Mouse (Mus musculus): ENCODE data around the gene Erc2.
"Not testable (repeated sequence)": the region's sequence is repeated elsewhere in the genome, so short reads cannot be mapped to it uniquely, and the experiment has no call there.

Erc2 gene

DNA sequence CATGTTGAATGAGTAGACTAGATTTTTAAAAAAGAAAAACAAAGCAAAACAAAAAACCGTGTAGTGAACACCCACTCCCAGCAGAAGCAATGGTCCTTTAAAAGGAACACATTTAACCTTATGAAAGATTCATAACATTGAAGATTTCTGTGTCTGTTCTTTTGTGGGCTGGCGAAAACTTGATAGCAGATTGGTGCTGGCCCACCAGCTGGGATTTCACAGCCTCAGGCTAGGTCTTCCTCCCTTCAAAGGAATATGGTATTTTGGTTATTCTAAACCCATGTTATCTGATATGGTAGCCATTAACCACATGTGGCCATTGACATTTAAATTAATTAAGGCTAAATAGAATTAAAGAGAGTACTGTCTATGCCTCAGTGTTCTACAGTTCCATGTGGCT lies 205.9 kb downstream of the Erc2 start:
- no peak for DNase-seq (ENCODE audit: low read depth, low spot score)

DNA sequence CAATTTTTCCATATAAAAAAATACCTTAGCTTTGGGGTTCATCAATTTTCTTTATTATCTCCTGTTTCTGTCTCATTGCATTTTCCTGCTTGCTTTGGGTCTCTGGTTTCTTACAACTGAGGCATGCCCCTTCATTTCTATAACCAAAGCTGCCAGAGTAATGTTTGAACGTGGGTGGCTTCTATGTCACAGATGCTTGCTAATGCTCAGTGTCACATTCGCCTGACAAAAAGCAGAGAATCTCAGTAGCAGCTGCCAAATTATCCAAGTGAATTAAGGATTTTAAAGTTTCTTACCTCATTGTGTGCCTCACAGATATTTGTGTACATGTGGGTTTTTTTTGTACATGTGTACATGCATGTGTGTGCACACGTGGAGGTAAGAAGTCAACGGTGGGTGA lies 210.0 kb downstream of the Erc2 start:
- DNase-seq (ENCODE audit: low read depth, low spot score), result no peak

DNA sequence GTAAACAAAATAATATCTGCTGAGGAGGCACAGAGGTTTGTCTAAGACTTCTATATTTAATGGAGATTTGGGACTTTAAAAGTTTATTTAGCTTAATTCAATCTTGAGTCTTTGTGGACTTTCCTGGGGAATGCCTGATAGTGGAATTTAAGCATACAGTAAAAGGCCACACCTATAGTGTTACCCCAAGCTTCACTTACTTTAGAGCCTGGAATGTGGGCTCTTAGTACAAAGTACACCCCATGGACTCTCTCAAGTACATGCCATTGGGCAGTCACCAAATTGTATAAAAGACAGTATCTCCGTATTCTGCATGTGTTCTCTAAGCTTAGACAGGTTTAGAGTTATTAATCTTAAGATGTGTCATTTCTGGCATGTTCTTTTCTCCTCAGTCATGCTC lies 213.1 kb downstream of the Erc2 start:
- DNase-seq (ENCODE audit: low read depth, low spot score), result no peak

DNA sequence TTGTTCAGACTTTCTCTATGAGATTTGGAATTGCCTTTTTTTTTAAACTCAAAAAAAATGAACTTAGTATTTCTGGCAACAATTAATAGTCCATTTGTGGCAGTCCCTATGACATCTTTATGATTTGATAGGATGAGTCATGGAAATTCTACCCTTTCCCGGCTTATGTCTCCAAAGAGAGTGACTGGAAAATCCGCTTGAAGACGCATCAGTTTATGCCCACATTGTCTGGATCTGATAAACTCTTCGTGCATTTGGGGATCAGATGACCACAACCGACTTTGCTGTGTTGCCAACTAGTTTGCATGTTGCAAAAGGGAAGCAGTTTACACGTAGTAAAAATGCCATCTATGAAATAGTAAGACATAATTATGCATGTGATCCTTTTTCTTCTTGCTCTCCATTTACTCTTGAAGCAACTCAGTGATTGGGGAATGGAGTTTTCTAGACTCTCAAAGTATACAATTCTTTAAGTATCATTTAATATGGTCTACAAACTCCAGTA lies 215.4 kb downstream of the Erc2 start:
- no peak for DNase-seq (ENCODE audit: low read depth, low spot score)

DNA sequence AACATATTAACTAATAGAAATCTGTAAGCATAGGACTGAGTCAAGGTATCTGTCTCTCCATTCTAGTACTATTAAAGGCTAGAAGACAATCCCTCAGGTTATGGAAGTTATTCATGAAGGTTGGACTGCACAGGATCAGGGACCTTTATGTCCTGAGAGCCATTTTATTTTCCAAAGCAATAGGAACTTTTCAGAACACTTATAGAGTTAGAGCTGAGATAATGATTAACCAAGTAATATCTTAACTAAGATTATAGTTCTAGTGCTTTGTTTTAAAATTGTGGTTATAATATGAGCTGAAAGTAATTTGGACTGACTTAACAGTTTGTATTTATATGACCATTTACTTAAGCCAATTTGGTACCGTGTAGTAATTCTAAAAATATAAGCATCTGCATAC lies 217.9 kb downstream of the Erc2 start:
- no peak for DNase-seq (ENCODE audit: low read depth, low spot score)

DNA sequence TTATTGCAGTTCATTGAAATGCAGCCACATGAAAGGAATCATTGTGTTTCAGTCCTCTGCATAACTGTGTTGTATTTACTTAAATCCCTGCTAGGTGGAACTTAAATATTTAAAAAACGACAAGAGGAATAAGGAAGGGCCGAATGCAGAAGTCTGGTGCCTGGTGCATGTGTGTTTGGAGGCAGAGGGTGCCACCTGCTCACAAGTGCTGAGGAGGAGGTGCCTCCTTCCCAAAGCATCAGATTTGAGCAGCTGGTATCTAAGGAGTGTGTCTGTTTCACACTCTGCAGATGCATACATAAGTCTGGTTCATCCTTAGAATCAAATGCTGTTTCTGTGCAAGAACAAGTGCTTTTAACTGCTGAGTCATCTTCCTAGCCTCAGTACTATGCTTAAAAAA lies 224.6 kb downstream of the Erc2 start:
- no peak for DNase-seq (ENCODE audit: low read depth, low spot score)

DNA sequence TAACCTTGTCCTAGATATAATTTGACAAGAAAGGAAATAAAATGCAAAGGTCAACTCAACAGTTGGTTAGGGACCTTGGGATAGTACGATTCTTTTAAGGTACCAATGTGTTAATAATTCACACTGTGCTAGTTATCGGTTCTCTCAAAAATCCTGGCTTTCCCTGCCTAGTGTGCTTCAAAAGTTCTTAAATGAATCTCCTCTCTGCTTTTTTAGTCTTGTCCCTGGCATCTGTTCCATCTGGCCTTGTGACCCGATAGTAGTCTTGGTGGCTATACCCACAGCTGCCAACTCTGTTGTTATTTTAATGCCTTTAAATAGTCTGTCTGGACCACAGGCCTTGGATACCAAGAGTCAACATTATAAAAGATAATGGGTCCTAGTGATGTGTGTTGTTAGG lies 225.1 kb downstream of the Erc2 start:
- no peak for DNase-seq (ENCODE audit: low read depth, low spot score)

DNA sequence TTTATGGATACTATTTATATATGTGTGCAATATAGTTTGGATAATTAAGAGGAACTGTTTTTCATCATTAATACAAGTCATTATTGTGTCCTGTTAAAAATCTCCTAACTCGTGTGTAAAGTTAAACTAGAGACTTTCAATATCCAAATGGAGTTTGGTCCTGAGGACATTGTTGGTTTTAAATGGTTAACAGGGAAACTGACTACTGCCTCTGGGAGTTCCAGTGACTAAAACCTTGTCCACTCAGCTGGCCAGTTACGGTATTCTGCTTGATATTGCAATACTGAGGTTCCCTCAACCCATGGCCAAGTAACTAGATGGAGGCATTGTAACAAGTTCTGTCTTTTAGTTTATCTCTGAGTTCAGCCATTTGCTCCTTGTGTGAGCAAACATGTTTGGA lies 229.0 kb downstream of the Erc2 start:
- no peak for DNase-seq (ENCODE audit: low read depth, low spot score)

DNA sequence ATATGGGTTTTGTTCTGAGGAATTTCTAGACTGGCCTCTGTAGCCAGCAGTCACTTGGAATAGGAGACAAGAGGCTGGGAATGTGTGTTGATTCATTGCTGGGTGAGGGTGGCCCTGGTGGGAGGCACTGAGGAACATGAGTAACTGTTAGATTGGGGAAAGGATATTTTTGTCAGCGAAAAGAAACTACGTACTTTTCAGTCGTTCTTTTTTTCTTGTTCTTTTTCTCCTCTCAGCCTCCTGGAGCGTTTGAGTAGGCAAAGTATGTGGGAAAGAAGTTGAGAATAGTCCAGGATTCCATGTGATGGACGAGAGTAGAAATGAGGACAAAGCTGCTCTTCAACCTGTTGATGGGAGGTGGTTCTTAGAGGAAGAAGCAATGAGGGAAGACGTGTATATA lies 230.4 kb downstream of the Erc2 start:
- DNase-seq (ENCODE audit: low read depth, low spot score), result no peak

DNA sequence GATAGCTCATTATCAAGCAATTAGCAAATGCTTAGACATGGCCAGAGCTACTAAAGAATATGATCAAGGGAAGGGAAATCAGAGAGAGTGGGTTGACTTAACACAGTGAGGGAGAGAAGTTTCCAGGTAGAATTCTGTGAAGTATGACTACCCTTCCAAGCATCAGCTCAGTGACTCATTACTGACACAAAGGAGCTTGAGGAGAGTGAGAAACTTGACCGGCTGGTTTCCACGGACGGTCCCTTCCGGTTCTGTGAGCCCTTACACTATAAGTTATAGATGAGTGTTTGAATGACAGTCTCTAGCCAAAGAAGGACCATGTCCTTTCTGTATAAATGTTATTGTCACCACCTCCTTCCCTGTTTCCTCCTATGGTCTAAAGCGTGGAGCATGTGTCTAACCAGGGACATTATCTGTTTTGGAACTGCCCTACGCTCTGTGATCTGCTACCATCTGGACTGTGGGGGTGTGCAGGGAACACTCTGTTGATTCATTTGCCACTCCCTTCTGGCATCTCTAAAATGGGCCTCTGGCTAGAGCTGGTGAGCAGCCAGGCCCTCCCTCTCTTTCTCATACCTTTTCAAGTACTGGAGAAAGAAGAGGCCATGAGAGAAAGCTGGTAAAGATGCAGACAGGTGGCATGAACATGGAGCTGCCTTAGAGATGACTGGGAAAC lies 238.3 kb downstream of the Erc2 start:
- DNase-seq (ENCODE audit: low read depth, low spot score), result no peak

DNA sequence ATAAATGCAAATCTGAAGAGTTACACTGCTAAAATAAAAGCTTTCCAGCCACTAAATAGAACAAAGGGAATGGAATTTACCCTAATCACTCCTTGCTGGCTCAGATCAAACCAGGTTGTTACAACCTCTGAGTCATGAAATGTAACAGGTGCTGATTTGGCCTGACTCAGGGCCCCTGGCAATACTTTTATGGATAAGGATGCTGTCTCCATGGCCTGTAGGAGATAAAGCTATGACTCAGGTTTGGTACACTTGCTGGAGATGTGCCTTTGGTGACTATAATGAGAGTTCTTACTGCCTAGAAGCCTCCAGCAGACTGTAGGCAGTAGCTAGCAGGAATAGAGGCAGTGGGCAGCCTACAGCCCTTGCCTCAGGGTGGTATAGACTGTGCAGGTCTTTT lies 240.1 kb downstream of the Erc2 start:
- DNase-seq (ENCODE audit: low read depth, low spot score), result no peak

DNA sequence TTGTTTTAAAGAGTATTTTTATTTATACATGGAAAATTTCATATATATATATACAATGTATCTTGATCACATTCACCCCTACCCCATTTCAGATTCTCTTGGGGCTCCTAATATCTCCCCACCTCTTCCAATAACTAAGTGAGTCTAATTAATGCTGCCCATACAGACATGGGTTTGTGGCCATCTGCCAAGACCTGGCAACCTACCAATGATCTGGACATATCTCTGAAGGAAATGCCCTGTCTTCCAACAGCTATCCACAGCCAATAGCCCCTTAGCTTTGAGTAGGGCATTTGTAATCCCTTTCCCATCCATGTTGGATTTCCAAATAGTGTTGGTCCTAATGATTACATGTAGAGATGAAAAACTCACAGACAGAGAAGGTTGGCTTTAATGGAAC lies 245.2 kb downstream of the Erc2 start:
- DNase-seq (ENCODE audit: low read depth, low spot score), result no peak

DNA sequence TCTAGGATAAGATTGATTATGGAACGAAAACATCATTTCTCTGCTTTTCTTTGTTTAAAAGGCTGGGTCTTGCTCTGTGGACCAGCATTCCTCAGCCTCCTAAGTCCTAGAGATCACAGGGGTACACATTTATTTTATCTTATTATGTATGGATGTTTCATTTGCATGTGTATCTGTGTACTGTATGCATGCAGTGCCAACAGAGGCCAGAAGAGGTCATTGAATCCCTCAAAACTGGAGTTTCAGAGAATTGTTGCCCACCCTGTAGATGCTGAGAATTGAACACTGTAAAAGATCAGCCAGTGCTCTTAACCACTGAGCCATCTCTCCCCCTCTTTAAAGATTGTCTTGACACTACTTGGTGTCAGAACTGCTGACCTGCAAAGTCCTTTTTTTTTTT lies 251.4 kb downstream of the Erc2 start:
- DNase-seq (ENCODE audit: low read depth, low spot score), result no peak

DNA sequence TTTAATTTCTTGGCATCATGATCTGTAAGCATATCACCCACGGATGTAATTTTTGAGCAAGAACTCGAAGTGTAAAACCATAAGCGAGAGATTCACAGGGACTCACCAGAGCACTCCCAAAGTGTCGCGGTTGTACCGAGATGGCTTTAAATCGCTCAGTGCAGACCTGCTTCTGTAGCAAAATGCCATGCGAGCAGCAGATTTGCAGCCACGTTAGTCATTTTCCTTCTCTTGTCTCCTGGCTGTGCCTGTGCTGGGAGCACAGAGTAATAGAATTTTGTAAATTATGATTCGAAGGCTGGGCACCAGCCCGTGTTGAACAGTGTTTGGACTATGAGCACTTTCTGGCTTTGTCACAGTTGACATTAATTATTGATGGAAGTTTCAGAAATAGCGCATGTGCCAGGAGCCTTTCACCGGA lies 253.8 kb downstream of the Erc2 start:
- DNase-seq (ENCODE audit: low read depth, low spot score), result no peak

DNA sequence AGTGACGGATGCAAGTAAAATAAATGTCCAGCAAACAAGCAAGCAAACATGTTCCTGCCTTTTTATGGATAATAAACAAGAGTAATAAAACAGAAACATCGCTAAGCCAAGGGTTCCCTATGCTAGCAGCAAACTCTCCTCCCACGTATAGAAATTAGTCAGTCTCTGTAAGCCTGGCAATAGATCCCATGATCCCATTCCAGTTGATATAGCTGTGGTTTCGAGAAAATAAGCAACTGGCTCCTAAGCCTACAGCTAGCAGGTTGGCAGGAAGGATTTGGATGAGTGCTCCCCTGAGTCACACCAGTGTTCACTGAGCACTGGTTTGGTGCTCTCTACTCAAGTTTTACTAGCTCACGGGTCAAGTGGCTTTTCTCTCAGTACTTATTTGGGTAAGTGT lies 259.7 kb downstream of the Erc2 start:
- no peak for DNase-seq (ENCODE audit: low read depth, low spot score)

DNA sequence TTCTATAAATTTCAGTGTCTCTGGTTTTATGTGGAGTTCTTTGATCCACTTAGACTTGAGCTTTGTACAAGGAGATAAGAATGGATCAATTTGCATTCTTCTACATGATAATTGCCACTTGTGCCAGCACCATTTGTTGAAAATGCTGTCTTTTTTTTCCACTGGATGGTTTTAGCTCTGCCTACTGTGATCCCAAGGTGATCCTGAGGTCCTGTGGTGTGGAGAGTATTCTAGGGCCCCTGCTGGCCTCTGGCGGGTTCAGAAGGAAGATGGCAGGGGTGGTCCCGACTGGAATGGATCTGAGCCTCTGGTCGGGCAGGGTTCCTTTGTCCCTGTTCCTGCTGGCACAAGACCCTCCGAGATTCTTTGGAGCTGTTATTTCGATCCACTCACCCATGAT lies 264.1 kb downstream of the Erc2 start:
- DNase-seq (ENCODE audit: low read depth, low spot score), result not testable (repeated sequence)

DNA sequence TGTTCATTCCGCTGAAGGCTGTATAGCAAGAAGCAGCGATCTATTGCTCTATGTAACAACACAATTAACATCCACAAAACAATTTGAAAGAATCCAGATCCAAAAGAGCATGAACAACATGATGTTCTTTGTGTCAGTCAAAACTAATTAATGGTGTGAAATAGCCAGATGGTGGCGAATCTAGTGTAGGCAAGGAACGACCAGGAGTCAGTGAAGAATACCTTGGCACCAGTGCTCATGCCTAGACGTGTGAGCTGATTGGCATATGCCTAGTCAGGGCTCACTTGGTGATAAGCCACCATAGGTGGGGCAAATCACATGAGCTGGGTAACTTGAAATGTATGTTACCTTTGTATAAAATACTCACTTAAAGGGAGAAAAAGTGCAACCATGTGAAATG lies 265.3 kb downstream of the Erc2 start:
- DNase-seq (ENCODE audit: low read depth, low spot score), result no peak

DNA sequence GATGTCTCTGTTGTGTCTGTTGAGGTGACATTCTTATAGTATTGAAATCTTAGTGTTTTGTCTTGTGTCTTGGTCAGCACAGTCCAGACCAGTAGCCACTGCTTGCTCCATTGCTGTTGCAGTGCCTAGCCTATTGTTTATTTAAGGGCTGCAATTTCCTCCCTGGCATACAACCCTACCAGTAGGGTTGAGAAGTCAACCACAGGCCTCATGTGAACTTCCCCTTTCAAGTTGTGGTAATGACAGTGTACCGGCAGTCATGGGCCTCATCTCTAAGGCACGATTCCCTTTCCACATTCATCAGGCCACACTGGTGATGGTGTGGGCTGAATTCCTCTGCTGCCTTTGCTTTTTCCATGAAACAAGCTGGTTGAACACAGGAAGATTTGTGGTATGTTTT lies 267.4 kb downstream of the Erc2 start:
- DNase-seq (ENCODE audit: low read depth, low spot score), result no peak

DNA sequence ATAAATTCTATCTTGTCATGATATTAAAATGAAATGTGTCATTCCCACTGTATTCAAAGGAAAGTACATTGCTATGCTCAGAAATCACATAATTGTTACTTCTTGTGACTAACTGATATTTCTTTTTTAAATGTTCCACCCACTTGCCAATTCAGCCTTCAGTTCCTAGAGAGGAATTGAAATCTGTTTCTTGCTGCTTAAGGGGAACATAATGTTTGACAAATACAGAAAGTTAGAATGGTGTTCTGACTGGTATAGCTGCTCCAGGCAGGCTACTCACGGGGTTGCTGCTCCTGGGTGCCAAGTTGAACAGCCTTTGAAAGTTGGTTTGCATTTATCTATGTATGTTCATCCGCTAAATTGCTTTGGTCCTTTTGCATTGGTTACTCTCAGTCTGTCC lies 270.2 kb downstream of the Erc2 start:
- no peak for DNase-seq (ENCODE audit: low read depth, low spot score)

DNA sequence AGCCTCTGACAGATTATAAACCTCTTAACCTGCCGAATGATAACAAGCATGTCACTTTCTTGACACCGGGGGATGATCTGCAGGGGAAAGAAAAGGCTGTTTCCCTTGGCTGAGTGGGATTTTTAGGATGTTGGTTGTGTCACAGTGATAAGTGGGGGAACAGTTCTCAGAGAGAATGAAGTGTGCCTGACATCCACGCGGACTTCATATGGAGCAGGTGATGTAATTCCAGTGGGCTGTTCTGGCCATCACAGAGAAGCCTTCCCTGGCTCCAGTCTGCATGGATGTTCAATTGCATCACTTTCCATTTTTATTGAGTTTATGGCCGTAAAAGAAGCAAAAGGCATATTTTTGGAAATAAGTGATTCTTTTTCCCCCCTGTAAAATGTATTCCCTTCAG lies 279.5 kb downstream of the Erc2 start:
- DNase-seq (ENCODE audit: low read depth, low spot score), result no peak

DNA sequence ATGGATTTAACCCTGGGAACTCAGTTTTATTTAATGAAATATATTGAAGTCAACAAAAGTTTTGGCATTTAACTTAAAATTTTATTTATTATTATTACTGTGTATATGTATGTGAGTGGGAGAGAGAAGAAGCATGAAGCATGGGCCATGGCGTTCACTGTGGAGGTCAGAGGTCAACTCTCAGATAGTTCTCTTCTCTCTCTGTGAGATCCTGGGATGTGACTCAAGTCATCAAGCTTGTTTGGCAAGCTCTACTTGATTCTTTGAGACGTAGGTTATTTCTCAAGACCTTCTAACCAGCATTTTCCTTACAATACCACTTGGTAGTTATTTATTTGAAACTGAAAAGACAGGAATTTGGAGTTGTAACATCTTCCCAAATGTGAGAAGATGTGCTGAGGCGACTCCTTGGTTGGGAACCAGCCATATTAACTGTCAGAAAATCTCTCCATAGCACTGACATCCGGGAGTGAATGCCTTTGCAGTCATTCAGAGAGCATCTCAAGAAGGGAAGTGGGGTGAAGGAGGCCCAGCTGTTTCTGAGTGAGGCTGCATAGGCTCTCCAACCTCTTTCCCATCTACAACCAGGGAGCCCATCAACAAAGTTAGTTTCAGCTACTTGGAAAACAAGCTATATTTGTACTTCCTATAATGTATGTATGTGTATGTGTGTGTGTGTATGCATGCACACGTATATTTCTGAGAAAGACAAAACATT lies 299.6 kb downstream of the Erc2 start:
- no peak for DNase-seq (ENCODE audit: low read depth, low spot score)

DNA sequence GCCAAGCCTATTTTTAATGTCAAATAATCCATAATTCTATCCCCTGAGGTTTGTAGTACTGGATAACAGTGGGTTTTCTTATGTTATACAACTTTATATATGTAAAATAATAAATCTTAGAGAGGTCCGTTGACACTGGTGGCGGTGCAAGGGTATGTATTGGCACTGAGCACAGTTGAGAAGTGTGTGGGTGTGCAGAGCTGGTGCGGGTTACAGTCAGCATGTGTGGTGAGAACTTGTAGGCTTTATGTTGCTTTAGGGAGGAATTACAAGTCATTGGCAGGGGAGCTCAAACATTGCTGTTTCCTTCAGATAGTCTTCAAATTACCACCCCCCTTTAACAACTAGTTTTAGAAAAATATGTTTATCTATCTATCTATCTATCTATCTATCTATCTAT lies 305.1 kb downstream of the Erc2 start:
- no peak for DNase-seq (ENCODE audit: low read depth, low spot score)

DNA sequence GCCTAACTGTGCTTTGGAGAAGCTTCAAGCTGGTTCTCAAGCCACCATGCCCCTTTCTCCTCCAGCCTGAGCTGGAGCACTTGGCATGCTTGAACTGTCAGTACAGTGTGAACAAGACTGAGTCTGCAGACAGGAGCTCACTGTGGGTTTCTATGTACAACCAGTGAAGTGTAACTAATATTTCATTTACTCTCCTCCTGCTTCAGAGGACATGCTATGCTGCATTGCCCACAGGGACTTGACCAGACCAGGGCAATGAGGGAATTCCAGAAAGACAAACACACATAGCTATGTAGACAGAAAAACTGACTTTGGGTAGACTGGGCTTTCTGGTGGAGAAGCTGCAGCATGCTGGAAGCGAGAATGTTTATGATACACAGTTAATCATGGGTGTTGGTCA lies 311.3 kb downstream of the Erc2 start:
- DNase-seq (ENCODE audit: low read depth, low spot score), result no peak

DNA sequence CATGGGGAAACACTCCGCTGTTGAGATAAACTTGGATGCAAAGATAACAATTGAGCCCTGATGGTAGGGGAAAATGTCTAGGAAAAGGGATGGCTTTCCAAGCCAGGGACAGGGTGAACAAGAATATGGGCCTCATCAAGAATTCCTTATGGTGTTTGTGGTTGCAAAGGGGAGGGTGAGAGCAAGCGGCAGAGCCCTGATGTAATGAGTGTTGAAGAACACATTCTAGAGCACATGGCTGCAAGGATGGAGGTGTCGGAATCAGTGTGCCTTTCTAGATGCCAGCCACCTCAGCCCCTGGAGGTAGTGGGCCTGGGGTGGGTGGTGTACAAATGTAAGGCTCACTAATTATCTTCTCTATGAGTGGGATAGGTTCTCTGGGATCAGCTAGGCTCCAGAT lies 313.5 kb downstream of the Erc2 start:
- no peak for DNase-seq (ENCODE audit: low read depth, low spot score)
